Mouse (Mus musculus) urinary bladder, postnatal 0 days (tissue): ENCODE results near the gene Psmd3. TPM values are rescaled to one million over a fixed set of nuclear protein-coding genes. Genes with fewer than 3 reads are reported as not detected.

ENCODE experiments used
- polyA plus RNA-seq: library from polyadenylated mRNA; unstranded; fragments of >200 nt; fragmentation: Nextera tagmentation; extraction: Ambion mirVana; gene quantifications from 2 replicates; pipeline ENCODE4 v1.2.1, GENCODE M21; 2015

Psmd3 gene
- 117 and 120 TPM in 2 replicates for polyA plus RNA-seq

DNA sequence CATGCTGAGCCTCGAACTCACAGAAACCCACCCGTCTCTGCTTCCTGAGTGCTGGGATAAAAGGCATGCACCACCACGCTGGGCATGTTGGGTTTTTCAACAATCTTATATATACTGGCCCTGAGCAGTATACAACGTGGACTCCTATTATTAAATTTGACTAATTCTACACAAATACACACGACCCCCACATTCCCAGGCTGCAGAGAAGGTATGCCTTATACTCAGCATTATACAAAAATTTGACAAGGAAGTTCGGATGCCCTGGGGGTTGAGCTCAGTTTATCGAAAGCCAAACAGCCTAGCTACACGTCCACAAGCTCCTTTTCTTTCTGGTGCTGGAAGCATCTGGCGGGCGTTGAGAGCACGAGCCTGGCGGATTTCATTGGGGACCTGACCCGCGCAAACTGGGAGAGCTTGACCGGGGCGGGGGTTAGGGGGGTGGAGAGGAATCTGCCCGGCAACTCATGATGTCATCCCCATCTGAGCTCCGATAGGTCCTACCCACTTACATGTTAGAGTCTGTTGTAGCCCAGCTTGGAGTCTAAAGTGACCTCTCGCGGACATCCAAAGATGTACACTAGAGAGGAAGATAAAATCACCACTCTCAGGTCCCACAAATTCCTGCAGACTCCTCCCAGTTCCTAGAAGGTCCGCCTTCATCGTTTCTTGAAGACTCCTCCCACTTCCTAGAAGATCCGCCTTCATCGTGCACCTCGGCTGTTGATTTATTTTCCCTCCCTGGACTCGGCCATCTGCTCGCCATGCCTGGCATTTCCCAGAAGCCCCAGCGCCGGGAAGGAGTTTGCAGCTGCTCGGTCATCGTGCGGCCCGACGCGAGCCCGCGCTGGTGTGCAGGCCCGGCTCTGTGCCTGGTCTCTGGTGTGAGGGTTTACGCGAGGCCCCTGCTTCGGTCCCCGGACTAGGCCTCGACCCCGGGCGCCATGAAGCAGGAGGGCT lies at the start of gene Psmd3:
Psmd3 (plus strand) TSS at position 769 of the 960 bp plus-strand sequence.

DNA sequence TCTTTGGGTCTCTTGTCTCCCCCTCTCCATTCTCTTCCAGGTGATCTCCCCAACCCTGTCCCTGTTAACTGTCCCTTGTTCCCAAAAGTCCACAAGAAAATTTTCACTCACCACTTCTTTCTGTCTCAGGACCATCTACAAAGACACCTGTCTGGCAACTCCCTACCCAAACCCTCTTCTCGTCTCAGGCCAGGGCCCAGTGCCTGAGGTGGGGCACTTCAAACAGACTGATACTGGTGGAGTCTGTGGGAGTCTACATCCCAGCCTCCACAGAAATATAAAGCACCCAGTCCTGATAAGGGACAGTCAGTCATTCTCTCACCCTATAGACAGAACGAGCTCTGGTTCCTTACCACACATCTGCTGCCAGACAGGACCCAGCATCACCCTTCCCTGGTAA lies 35.9 kb upstream of the Psmd3 start, which contains the start of gene Gsdma2:
Gsdma2 (plus strand) TSS at position 301 of the 400 bp plus-strand sequence.

DNA sequence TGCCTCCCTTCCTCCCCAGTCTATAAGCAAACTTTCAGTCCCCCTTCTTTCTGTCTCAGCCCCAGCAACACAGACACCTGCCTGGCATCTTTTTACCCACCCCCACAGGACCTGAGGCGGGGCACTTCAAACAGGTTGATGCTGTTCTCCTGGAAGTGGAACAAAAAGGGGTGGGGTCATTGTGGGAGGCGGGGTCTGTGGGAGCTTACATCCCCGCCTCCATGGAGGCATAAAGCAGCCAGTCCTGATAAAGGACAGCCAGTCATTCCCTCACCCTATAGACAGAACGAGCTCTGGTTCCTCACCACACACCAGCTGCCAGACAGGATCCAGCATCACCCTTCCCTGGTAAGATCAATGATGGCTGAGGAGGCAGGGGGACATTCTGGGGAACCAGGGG lies 18.3 kb upstream of the Psmd3 start, which contains the start of gene Gsdma:
Gsdma (plus strand) TSS at position 261 of the 400 bp plus-strand sequence.

DNA sequence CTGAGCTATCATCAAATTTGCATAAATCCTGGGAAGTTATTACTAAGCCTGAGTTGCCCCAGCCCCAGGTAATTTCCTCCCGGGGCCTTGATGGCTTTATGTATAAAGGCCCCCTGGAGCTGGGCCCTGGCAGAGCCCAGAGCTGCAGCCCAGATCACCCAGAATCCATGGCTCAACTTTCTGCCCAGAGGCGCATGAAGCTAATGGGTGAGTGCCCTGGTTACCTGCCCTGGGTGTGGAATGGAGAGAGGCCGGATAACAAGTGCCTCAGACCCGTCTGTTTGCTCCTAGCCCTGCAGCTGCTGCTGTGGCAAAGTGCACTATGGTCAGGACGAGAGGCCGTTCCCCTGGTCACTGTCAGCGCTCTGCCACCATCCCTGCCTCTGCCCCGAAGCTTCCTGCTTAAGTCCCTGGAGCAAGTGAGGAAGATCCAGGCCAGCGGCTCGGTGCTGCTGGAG lies 18.9 kb downstream of the Psmd3 start, which contains the start of gene Csf3:
Csf3 (plus strand) TSS at position 51 of the 458 bp plus-strand sequence.

DNA sequence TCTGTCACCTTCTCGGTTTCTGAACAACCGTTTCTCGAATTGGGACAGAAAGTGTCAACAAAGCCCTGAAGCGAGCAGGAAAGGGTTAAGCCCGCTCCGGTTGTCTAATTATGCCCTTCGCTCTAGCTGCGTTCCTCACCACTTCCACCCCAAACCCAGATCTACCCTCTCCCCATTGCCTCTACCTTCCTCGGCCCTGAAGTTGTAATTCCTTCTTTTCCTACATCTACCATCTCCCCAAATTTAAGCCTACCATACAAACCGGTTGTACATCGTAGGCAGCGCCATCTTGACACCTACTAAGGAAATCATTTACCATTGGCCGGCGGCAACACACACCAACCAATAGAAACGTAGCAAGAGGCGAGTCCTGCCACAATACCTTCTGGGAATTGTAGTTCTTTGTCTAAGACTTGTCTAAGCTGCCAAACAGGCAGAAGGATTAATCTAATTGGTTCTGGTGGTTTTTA lies 46.8 kb downstream of the Psmd3 start, which contains the start of gene Med24:
Med24 (minus strand) TSS at position 317 of the 470 bp plus-strand sequence.

DNA sequence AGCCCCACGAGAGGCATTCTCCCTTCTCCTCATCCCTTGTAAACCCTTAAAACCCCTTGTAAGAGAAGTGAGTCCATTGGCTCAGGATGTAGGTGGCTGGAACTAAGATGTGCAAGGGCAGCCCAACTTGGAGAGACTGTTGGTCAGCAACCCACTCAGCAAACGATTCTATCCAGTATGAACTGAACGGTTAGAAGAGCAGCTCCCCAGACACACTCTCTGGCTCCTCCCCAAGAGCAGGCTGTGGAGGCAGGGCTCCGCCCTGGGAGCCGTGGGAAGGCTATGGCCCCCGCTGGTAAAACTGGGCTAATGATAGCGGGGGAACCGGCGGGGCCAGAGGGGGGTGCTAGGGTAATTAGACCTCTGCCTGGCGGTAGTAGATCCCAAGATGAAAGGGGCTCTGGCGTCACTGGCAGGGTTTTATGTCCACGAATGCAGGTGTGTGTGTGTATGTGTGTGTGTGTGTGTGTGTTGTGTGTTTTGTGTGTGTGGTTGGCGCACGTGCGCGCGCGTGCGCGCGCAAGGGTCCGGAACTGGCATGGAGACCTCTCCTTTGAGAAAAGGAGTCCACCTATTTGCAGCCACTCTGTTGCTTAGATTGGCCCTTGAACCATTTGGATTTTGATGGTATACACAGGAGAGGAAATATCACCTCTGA lies 58.2 kb downstream of the Psmd3 start, which contains the start of gene Thra:
Thra (plus strand) TSS at position 246 of the 658 bp plus-strand sequence.

Other genes starting within 250 kb of the Psmd3 start
- 68.4 and 69.1 TPM in 2 replicates for gene Mien1, start 243.6 kb upstream of the Psmd3 start, polyA plus RNA-seq
- gene Grb7, start 236.2 kb upstream of the Psmd3 start, polyA plus RNA-seq = 18.8 and 21.9 TPM in 2 replicates
- 2.3 and 2.8 TPM in 2 replicates for gene Ikzf3, start 136.5 kb upstream of the Psmd3 start, polyA plus RNA-seq
- gene Zpbp2, start 131.5 kb upstream of the Psmd3 start, polyA plus RNA-seq = 0.16 and 0.56 TPM in 2 replicates
- gene Ormdl3, start 95.2 kb upstream of the Psmd3 start, polyA plus RNA-seq = 49.1 and 50.2 TPM in 2 replicates
- gene Lrrc3c, start 84.3 kb upstream of the Psmd3 start, polyA plus RNA-seq = not detected in 2 replicates
- 0.51 and 0.59 TPM in 2 replicates for gene Gm12355, start 56.9 kb upstream of the Psmd3 start, polyA plus RNA-seq
- not detected in 2 replicates for gene Gsdma3, start 56.2 kb upstream of the Psmd3 start, polyA plus RNA-seq
- gene Gsdma2, start 35.8 kb upstream of the Psmd3 start, polyA plus RNA-seq = not detected in 2 replicates
- gene Gsdma, start 18.2 kb upstream of the Psmd3 start, polyA plus RNA-seq = 2.4 and 2.8 TPM in 2 replicates
- gene Csf3, start 18.7 kb downstream of the Psmd3 start, polyA plus RNA-seq = 0.72 and 0.96 TPM in 2 replicates
- 16.3 and 20.1 TPM in 2 replicates for gene Med24, start 46.9 kb downstream of the Psmd3 start, polyA plus RNA-seq
- gene Thra, start 58.1 kb downstream of the Psmd3 start, polyA plus RNA-seq = 24.8 and 25.4 TPM in 2 replicates
- 6.4 and 9.4 TPM in 2 replicates for gene Nr1d1, start 92.8 kb downstream of the Psmd3 start, polyA plus RNA-seq
- gene Msl1, start 113.0 kb downstream of the Psmd3 start, polyA plus RNA-seq = 11.6 and 13.5 TPM in 2 replicates
- gene Casc3, start 122.4 kb downstream of the Psmd3 start, polyA plus RNA-seq = 16.1 and 18.2 TPM in 2 replicates
- gene Rapgefl1, start 154.2 kb downstream of the Psmd3 start, polyA plus RNA-seq = 1.9 and 2.6 TPM in 2 replicates
- gene Wipf2, start 181.1 kb downstream of the Psmd3 start, polyA plus RNA-seq = 4.3 and 4.6 TPM in 2 replicates
- gene Cdc6, start 225.2 kb downstream of the Psmd3 start, polyA plus RNA-seq = 8.0 and 10.8 TPM in 2 replicates
- gene Rara, start 245.3 kb downstream of the Psmd3 start, polyA plus RNA-seq = 17.0 and 18.1 TPM in 2 replicates